Mouse (Mus musculus) MN1 (cell line): Measurements from ENCODE around the gene Btbd1.

Source experiments
- DNase-seq: peaks from one replicate; pipeline ENCODE4 v3.0.0-alpha.2; 2016; ENCODE audit warnings: low spot score

The Btbd1 gene

DNA sequence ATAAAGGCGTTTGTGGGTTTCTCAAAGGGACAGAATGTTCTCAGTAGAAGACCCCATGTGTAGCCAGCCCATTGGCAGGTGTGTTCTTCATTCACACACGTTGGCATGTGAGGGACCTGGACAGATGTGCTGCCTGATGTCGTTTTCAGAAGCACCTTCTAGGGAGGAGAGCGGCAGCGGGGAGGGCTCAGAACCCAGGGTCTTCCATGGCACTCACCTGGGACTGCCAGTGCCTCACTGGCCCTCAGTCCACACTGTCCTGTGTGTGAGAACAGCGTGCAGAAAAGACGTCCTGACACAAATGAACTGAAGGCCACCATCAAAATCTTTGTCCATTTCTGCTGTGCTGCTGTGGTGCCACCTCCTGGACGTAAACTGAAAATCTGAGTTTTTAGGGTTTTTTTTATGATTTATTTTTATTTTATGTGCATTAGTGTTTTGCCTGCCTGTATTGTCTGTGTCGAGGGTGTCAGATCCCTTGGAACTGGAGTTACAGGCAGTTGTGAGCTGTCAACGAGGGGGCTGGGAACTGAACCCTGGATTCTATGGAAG lies 51.5 kb downstream of the Btbd1 start:
- DNase-seq, result peak; percentile 19

DNA sequence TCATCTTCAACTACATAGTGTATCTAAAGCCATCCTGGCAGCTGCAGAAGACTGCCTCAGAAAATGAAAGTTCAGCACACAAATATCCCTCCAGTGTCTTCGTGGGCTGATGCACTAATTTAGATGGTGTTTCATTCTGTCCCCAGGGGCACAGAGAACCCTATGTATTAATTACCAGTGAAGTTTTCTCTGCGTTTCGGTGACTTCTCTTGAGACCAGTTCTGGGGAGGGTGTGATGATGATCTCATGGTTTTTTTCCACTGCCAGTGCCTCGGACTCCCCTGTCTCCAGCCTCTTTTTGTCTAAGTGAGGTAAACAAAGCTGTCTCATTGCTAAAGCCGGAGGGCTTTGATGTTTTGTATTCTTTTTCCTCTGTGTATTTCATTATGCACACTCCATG lies 53.9 kb downstream of the Btbd1 start:
- peak; percentile 56 for DNase-seq

DNA sequence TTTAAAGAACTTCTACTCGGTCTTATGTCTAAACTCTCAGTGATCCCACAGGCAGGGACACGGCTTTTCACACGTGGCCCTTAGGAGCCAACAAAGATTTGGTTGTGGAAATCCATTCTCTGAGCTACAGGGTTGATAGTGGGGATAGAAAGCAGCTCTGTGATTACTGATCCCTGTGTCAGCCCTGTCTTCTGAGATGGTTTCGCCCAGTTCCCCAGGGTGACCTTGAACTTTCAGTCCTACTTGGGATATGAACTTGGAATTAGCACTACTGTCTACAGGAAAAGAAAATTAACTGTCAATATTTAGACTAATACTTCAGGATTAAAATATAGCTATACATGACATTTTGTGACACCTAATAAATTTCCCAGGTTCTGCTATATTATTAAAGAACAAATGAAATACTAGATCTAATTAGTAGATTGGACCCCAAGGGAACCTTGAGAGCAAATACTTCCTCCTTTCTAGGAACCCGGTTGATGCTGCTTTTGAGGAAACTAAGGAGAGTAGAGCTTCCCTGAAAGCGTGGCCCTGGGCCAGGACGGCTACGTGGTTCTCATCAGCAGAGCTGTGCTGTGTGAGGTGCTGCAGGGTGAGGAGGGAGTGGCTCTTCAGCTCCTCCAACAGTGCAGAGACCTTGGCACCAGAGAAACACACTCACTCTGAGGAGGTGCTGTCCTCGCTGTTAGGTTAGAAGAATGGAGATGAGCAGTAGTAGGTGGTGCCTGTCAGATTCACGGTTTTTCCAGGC lies 56.3 kb downstream of the Btbd1 start:
- DNase-seq, result peak; percentile 48

DNA sequence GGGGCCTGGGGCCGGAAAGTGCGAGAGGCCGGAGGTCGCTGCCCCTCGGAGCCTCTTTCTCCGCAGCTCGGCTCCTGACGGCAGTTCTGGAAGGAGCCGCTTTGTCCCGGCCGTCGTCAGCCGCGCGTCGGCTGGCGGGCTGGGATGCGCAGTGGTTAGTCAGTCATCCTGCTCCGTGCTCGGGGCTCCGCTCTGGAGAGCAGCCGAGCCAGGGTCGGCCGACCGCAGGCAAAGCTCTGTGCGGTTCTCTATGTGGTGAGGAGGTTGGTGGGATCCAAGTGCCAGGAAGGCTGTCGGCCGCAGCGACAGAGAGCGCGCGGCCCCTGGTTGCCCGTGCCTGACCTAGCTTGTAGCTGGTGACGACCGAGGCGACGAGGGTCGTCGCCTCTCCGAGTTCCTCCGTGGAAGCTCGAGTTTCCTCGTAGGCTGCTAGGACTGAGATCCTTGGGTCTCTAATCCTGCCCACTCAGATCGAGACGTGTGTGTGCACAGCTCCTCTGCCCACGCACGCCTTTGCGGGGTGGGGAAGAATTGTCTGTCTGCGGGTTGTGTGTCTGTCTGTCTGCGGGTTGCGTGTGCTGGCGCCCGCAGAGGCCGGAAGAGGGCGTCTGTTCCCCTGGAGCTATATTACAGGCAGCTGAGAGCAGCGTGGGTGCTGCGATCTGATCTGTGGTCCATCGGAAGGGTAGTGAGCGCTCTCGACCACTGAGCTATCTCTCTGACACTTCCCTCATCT lies 66.0 kb downstream of the Btbd1 start:
- peak; percentile 83 for DNase-seq

DNA sequence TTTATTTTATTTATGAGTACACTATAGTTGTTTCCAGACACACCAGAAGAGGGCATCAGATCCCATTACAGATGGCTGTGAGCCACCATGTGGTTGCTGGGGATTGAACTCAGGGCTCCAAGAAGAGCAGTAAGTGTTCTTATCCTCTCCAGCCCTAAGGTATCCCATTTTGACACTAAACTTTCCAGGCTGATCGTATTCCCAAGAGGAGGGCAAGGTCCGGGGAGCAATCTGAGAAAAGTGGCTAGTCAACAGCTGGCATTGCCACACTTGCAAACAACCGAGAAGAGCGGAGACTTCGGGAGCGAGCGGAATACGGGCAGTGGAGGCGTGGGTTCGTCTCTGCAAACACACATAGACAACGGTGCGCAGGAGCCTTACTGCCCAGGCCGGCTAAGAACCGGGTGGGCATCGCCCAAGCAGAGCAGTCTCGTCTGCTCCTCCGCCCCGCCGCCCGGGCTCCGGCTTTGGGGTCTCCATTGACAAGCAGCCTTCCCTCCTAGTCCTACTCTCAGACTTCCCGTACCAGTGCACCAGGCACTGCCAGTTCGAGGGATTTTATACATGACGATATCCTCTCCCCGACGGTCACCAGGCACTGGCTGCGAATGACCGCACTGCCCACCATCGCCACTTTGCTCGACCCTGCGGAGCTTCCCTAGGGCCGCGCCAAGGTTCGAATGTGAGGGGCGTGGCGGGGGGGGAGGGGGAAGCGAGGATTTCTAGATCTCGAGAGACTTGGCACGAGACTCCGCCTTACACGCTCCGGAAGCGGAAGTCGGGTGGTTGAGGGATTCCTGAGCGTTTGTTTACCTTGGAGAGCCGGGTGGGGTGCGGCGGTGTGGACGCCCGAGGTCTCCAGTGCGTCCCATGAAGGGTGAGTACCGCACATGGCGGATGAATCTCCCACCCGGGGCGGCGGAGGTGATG lies 66.8 kb downstream of the Btbd1 start, which contains the start of gene Ramac:
Ramac (plus strand) TSS at position 746 of the 930 bp plus-strand sequence.
- DNase-seq, result peak; percentile 96

DNA sequence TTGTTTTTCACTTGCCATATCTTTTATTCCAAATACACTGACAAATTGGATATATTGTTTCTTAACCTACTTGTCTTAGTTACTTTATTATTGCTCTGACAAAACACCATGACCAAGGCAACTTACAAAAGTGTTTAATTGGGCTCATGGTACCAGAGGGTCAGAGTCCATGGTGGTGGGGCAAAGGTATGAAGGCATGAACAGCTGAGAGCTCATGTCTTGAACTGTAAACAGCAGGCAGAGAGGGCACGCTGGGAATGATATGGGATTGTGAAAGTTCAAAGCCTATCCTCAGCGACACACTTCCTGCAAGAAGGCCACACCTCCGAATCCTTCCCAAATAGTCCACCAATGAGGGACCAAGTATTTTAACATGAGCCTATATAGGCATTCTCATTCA lies 81.3 kb downstream of the Btbd1 start:
- DNase-seq, result no peak

DNA sequence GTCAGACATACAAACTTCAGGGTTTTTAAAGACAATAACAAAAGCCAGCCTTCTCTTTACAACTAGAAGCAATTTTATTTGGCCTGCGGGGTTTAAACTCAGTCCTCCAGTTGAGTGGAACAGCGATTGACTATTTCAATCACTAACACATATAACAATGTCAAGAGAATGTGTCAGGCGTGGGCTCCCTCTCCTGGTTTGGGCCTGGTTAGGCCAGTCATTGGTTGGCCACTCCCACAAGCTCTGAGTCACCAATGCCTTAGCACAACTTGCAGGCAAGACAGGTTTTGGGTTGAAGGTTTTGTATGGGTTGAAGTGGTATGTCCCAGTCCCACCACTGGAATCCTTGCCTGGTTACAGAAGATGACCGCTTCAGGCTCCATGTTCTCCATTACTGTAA lies 85.1 kb downstream of the Btbd1 start:
- DNase-seq, result peak; percentile 65
